Mouse (Mus musculus) embryonic facial prominence, embryonic 12.5 days (tissue): Measurements from ENCODE around the gene Mapkapk3. TPM values are rescaled to one million over a fixed set of nuclear protein-coding genes. Genes with fewer than 3 reads are reported as not detected.
A peak's percentile ranks its signal among the peaks of the same experiment; 100 is the strongest.

Experiments used
- ATAC-seq: fragments of 200-750 bp; cut with Nextera tagmentation; 2 replicates; pipeline ENCODE4 v1.8.0; 2017; ENCODE audit not compliant: insufficient number of reproducible peaks, insufficient read depth, low FRiP score, low TSS enrichment
- H3K27ac ChIP-seq: fragments of 300-500 bp; sonication (generic); 2 replicates; pipeline ENCODE4 v1.5.1; 2016; ENCODE audit warnings: mild to moderate bottlenecking
- H3K27me3 ChIP-seq: fragments of 300-500 bp; sonication (generic); 2 replicates; pipeline ENCODE4 v1.6.1; 2016; ENCODE audit warnings: mild to moderate bottlenecking, moderate library complexity
- H3K36me3 ChIP-seq: fragments of 300-500 bp; sonication (generic); 2 replicates; pipeline ENCODE4 v1.6.1; 2016; ENCODE audit warnings: mild to moderate bottlenecking
- H3K4me1 ChIP-seq: fragments of 300-500 bp; sonication (generic); 2 replicates; pipeline ENCODE4 v1.6.1; 2016
- H3K4me2 ChIP-seq: fragments of 300-500 bp; sonication (generic); replicated peaks from 2 replicates; pipeline ENCODE4 v1.6.1; 2016; ENCODE audit warnings: mild to moderate bottlenecking, moderate library complexity
- H3K4me3 ChIP-seq: fragments of 300-500 bp; sonication (generic); 2 replicates; pipeline ENCODE4 v1.5.1; 2016; ENCODE audit warnings: mild to moderate bottlenecking
- H3K9ac ChIP-seq: fragments of 300-500 bp; sonication (generic); 2 replicates; pipeline ENCODE4 v1.6.1; 2016; ENCODE audit warnings: mild to moderate bottlenecking, moderate library complexity
- H3K9me3 ChIP-seq: fragments of 300-500 bp; sonication (generic); 2 replicates; pipeline ENCODE4 v1.6.1; 2016; ENCODE audit warnings: mild to moderate bottlenecking, moderate library complexity
- WGBS: fragments of 180-500 bp; shearing (Covaris S2); methylation state at CpG from one replicate; pipeline ENCODE4 v1.1.7; 2016; 5-methylcytosine and 5-hydroxymethylcytosine counted together
- polyA plus RNA-seq: library from polyadenylated mRNA; unstranded; fragments of >200 nt; fragmentation: Nextera tagmentation; extraction: Ambion mirVana; gene quantifications from 2 replicates; pipeline ENCODE4 v1.2.1, GENCODE M21; 2016

Mapkapk3 gene
- polyA plus RNA-seq, 1 experiment from 2014 or later, result 5.2 TPM

GRCm38 (mm10) chr9:107285009-107285408 is 4.7 kb downstream of the Mapkapk3 start:
- no peak for ATAC-seq
- peaks cover 12% of the 10 kb centered on the region for H3K4me1 ChIP-seq
- 20% methylated on average over 3 of the region's 3 CpGs for WGBS
- no peaks in the 10 kb centered on the region for H3K9me3 ChIP-seq
- no peaks in the 10 kb centered on the region for H3K27me3 ChIP-seq
- no peak overlapping the region for H3K4me2 ChIP-seq
- no peak overlapping the region for H3K9ac ChIP-seq
- no peaks in the 10 kb centered on the region for H3K36me3 ChIP-seq
- H3K27ac ChIP-seq, result no peak overlapping the region
- H3K4me3 ChIP-seq, result no peak overlapping the region

GRCm38 (mm10) chr9:107282951-107283350 is 6.7 kb downstream of the Mapkapk3 start:
- Histone ChIP-seq H3K36me3 (no peaks in the 10 kb centered on the region), H3K4me3 (no peak overlapping the region), H3K4me1 (peaks cover 19% of the 10 kb centered on the region), H3K4me2 (no peak overlapping the region), H3K27me3 (no peaks in the 10 kb centered on the region), H3K9me3 (no peaks in the 10 kb centered on the region), H3K27ac (no peak overlapping the region), H3K9ac (no peak overlapping the region)
- no peak for ATAC-seq
- WGBS, result 80% methylated on average over 9 of the region's 9 CpGs

GRCm38 (mm10) chr9:107281241-107281987 is 8.3 kb downstream of the Mapkapk3 start:
- Histone ChIP-seq H3K9me3 (no peaks in the 10 kb centered on the region), H3K4me2 (no peak overlapping the region), H3K36me3 (no peaks in the 10 kb centered on the region), H3K27ac (no peak overlapping the region), H3K4me3 (no peak overlapping the region), H3K27me3 (no peaks in the 10 kb centered on the region), H3K4me1 (peaks cover 19% of the 10 kb centered on the region), H3K9ac (no peak overlapping the region)
- no peak for ATAC-seq
- 79% methylated on average over 5 of the region's 5 CpGs for WGBS

GRCm38 (mm10) chr9:107280322-107281027 is 9.2 kb downstream of the Mapkapk3 start:
- peak overlapping the region; percentile 59 for H3K27ac ChIP-seq
- no peak for ATAC-seq
- no peaks in the 10 kb centered on the region for H3K9me3 ChIP-seq
- H3K27me3 ChIP-seq, result no peaks in the 10 kb centered on the region
- no peaks in the 10 kb centered on the region for H3K36me3 ChIP-seq
- 53% methylated on average over 13 of the region's 13 CpGs for WGBS
- peak overlapping the region; percentile 30; the same call in 1 of the 2 replicates for H3K9ac ChIP-seq
- H3K4me3 ChIP-seq, result no peak overlapping the region
- H3K4me1 ChIP-seq, result peaks cover 19% of the 10 kb centered on the region
- H3K4me2 ChIP-seq, result peak overlapping the region; percentile 36

- peak overlapping the region; percentile 59 for H3K27ac ChIP-seq
- no peaks in the 10 kb centered on the region for H3K27me3 ChIP-seq
- no peaks in the 10 kb centered on the region for H3K9me3 ChIP-seq
- peak overlapping the region; percentile 30; the same call in 1 of the 2 replicates for H3K9ac ChIP-seq
- peaks cover 19% of the 10 kb centered on the region for H3K4me1 ChIP-seq
- H3K4me2 ChIP-seq, result peak overlapping the region; percentile 36
- 16% methylated on average over 16 of the region's 16 CpGs for WGBS
- ATAC-seq, result peak; percentile 54
- H3K4me3 ChIP-seq, result no peak overlapping the region
- H3K36me3 ChIP-seq, result no peaks in the 10 kb centered on the region
These were observed 10.0 kb downstream of the Mapkapk3 start for GRCm38 (mm10) chr9:107279378-107280321.

GRCm38 (mm10) chr9:107278527-107279377 is 10.9 kb downstream of the Mapkapk3 start:
- Histone ChIP-seq H3K27ac (no peak overlapping the region), H3K36me3 (no peaks in the 10 kb centered on the region), H3K4me1 (peaks cover 19% of the 10 kb centered on the region), H3K9me3 (no peaks in the 10 kb centered on the region), H3K4me2 (no peak overlapping the region), H3K9ac (no peak overlapping the region), H3K27me3 (no peaks in the 10 kb centered on the region), H3K4me3 (no peak overlapping the region)
- ATAC-seq, result peak; percentile 18; the same call in 1 of the 2 replicates
- WGBS, result 51% methylated on average over 8 of the region's 8 CpGs

GRCm38 (mm10) chr9:107278126-107278525 is 11.6 kb downstream of the Mapkapk3 start:
- H3K9me3 ChIP-seq, result no peaks in the 10 kb centered on the region
- no peak overlapping the region for H3K4me2 ChIP-seq
- no peaks in the 10 kb centered on the region for H3K36me3 ChIP-seq
- H3K4me3 ChIP-seq, result no peak overlapping the region
- WGBS, result 45% methylated on average over 4 of the region's 4 CpGs
- peaks cover 19% of the 10 kb centered on the region for H3K4me1 ChIP-seq
- H3K27ac ChIP-seq, result no peak overlapping the region
- no peaks in the 10 kb centered on the region for H3K27me3 ChIP-seq
- H3K9ac ChIP-seq, result no peak overlapping the region
- ATAC-seq, result no peak

GRCm38 (mm10) chr9:107277603-107278002 is 12.1 kb downstream of the Mapkapk3 start:
- ATAC-seq, result no peak
- no peak overlapping the region for H3K9ac ChIP-seq
- no peak overlapping the region for H3K4me3 ChIP-seq
- H3K36me3 ChIP-seq, result no peaks in the 10 kb centered on the region
- H3K4me2 ChIP-seq, result no peak overlapping the region
- no peak overlapping the region for H3K27ac ChIP-seq
- H3K9me3 ChIP-seq, result no peaks in the 10 kb centered on the region
- H3K27me3 ChIP-seq, result no peaks in the 10 kb centered on the region
- peaks cover 19% of the 10 kb centered on the region for H3K4me1 ChIP-seq
- 83% methylated on average over 7 of the region's 7 CpGs for WGBS

- H3K27ac ChIP-seq, result no peak overlapping the region
- no peaks in the 10 kb centered on the region for H3K36me3 ChIP-seq
- no peak for ATAC-seq
- peaks cover 19% of the 10 kb centered on the region for H3K4me1 ChIP-seq
- no peak overlapping the region for H3K4me2 ChIP-seq
- H3K27me3 ChIP-seq, result no peaks in the 10 kb centered on the region
- no peaks in the 10 kb centered on the region for H3K9me3 ChIP-seq
- no peak overlapping the region for H3K9ac ChIP-seq
- 87% methylated on average over 5 of the region's 5 CpGs for WGBS
- no peak overlapping the region for H3K4me3 ChIP-seq
These were observed 14.0 kb downstream of the Mapkapk3 start for GRCm38 (mm10) chr9:107275710-107276109.

- H3K27me3 ChIP-seq, result no peaks in the 10 kb centered on the region
- no peaks in the 10 kb centered on the region for H3K9me3 ChIP-seq
- H3K27ac ChIP-seq, result no peak overlapping the region
- H3K36me3 ChIP-seq, result no peaks in the 10 kb centered on the region
- no peak for ATAC-seq
- no peak overlapping the region for H3K4me2 ChIP-seq
- H3K9ac ChIP-seq, result no peak overlapping the region
- no peak overlapping the region for H3K4me3 ChIP-seq
- peaks cover 12% of the 10 kb centered on the region for H3K4me1 ChIP-seq
- WGBS, result 79% methylated on average over 6 of the region's 6 CpGs
These were observed 14.9 kb downstream of the Mapkapk3 start for GRCm38 (mm10) chr9:107274751-107275150.

- no peaks in the 10 kb centered on the region for H3K4me1 ChIP-seq
- no peak overlapping the region for H3K4me3 ChIP-seq
- H3K4me2 ChIP-seq, result no peak overlapping the region
- no peak overlapping the region for H3K27ac ChIP-seq
- no peaks in the 10 kb centered on the region for H3K27me3 ChIP-seq
- whole genome bisulfite sequencing, result 61% methylated on average over 10 of the region's 10 CpGs
- no peaks in the 10 kb centered on the region for H3K36me3 ChIP-seq
- no peaks in the 10 kb centered on the region for H3K9me3 ChIP-seq
- no peak overlapping the region for H3K9ac ChIP-seq
- no peak for ATAC-seq
These were observed 16.5 kb downstream of the Mapkapk3 start for GRCm38 (mm10) chr9:107273184-107273583.
